Mouse (Mus musculus) embryo, embryonic 10.5 days (tissue): ENCODE results near the gene Shisa6.

ENCODE experiments used
- DNase-seq: peaks from one replicate; pipeline ENCODE4 v3.0.0-alpha.2; 2015; ENCODE audit warnings: low spot score

Gene Shisa6

GRCm38 (mm10) chr11:66236557-66236956 is 289.2 kb downstream of the Shisa6 start:
- no peak for DNase-seq

GRCm38 (mm10) chr11:66232891-66233290 is 292.9 kb downstream of the Shisa6 start:
- no peak for DNase-seq

GRCm38 (mm10) chr11:66222133-66222532 is 303.6 kb downstream of the Shisa6 start:
- DNase-seq, result no peak

- DNase-seq, result no peak
Observed at GRCm38 (mm10) chr11:66218469-66218868, 307.3 kb downstream of the Shisa6 start.

DNA sequence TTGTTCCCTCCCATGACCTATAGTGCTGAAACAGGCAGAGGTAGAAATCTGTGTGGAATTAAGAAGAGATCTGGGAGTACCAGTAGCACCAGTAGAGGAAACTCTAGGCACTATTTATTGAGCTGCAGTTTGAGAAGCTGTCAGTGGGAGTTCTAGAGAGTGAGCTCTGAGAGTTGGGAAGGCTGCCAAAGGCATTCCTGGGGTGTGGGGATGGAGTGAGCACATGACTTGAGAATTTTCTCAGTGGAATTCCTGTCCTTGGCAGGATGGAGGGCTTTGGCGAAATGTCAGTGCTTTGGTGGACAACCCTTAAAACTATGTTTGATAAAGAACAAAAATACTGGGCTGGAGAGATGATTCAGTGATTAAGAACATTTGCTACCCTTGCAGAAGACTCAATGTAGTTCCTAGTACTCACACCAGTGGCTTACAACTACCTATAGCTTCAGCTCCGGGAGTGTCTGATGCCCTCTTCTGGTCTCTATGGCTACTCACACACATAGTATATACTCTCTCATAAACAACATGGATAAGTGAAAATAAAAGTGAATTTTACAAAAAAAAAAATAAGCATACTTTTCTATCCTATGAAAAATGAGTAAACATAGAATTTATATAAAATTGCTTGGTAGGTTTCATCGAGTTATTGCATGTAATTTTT is 337.0 kb downstream of the Shisa6 start:
- DNase-seq, result no peak

- no peak for DNase-seq
Observed at GRCm38 (mm10) chr11:66188146-66188545, 337.6 kb downstream of the Shisa6 start.

DNA sequence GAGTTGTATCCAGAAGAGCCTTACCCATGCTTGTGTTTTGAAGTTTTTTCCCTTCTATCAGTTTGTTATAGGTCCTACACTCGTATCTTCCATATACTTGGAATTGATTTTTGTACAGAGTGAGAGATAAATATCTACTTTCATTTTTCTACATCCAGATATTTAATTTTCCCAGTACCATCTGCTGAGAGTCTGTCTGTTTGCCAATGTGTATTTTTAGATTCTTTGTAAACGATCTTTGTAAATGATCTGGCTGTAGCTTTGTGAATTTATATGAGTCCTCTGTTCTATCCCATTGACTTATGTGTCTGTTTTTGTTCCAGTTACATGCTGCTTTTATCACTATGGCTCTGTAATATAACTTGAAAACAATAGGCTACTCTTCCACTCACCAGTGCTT is 348.0 kb downstream of the Shisa6 start:
- no peak for DNase-seq

DNA sequence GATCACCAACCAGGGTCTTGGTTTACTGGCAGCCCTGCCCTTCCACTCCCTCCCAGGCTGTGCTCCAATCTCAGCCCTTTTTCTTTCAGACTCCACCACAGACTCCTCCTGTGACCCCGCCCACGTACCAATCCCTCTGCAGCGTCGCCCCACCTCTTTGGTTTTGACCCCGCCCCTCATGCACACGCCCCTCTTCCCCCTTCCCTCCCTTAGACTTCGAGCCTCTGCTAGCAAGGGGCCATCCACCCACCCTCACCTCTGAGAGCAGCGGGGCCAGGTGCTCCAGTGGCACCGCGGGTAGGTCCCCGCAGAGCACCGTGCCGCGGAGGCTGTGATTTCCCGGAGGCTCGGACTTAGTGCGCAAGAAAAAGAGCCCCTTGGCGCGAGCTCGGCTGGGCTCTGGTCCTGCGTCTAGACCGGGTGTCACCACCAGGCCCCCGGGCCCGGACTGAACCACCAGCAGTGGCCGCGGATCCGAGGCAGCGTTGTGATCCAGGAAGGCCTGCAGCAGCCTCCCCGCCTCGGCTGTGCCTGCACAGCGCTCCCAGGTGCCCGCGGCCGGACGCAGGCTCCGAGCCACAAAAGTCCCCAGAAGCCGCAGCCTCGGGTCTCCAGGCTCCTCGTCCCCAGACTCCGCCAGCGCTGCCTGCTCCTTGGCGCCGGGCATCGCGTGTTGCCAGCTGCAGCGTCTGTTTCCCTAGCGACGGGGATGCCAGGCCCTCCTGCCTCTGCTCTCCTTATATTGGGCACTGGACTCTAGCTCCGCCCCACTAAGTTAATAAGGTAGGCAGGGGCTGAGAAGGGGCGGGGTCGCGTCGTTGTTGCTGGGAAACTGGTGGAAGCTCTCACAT is 357.7 kb downstream of the Shisa6 start, which contains the start of gene Dnah9:
TSS of gene Dnah9 (minus strand) at position 751 of the 851 bp plus-strand sequence.
- peak; percentile 92 for DNase-seq

- DNase-seq, result no peak
Observed at GRCm38 (mm10) chr11:66164022-66164421, 361.7 kb downstream of the Shisa6 start.
